Mouse (Mus musculus) embryonic facial prominence, embryonic 15.5 days (tissue): Measurements from ENCODE around the gene Atp5d. TPM values are rescaled to one million over a fixed set of nuclear protein-coding genes. Genes with fewer than 3 reads are reported as not detected.

Experiments
- ATAC-seq: fragments of 200-750 bp; cut with Nextera tagmentation; 2 replicates; pipeline ENCODE4 v1.8.0; 2017; ENCODE audit warnings: low read depth, moderate TSS enrichment; ENCODE audit not compliant: insufficient number of reproducible peaks, low FRiP score, low TSS enrichment
- H3K27ac ChIP-seq: fragments of 300-500 bp; sonication (generic); replicated peaks from 2 replicates; pipeline ENCODE4 v1.5.1; 2015; ENCODE audit warnings: mild to moderate bottlenecking, inconsistent platforms
- H3K27me3 ChIP-seq: fragments of 300-500 bp; sonication (generic); 2 replicates; pipeline ENCODE4 v1.6.1; 2015; ENCODE audit warnings: inconsistent platforms
- H3K36me3 ChIP-seq: fragments of 300-500 bp; sonication (generic); 2 replicates; pipeline ENCODE4 v1.6.1; 2015; ENCODE audit warnings: mild to moderate bottlenecking, inconsistent platforms
- H3K4me1 ChIP-seq: fragments of 300-500 bp; sonication (generic); 2 replicates; pipeline ENCODE4 v1.6.1; 2015; ENCODE audit warnings: inconsistent platforms
- H3K4me2 ChIP-seq: fragments of 300-500 bp; sonication (generic); replicated peaks from 2 replicates; pipeline ENCODE4 v1.6.1; 2015; ENCODE audit warnings: mild to moderate bottlenecking, inconsistent platforms
- H3K4me3 ChIP-seq: fragments of 300-500 bp; sonication (generic); replicated peaks from 2 replicates; pipeline ENCODE4 v1.5.1; 2015; ENCODE audit warnings: mild to moderate bottlenecking, inconsistent platforms
- H3K9ac ChIP-seq: fragments of 300-500 bp; sonication (generic); 2 replicates; pipeline ENCODE4 v1.6.1; 2015; ENCODE audit warnings: inconsistent platforms
- H3K9me3 ChIP-seq: fragments of 300-500 bp; sonication (generic); replicated peaks from 2 replicates; pipeline ENCODE4 v1.6.1; 2016; ENCODE audit warnings: inconsistent platforms
- WGBS: fragments of 180-500 bp; shearing (Covaris S2); methylation state at CpG from one replicate; pipeline ENCODE4 v1.1.7; 2015; 5-methylcytosine and 5-hydroxymethylcytosine counted together
- polyA plus RNA-seq: library from polyadenylated mRNA; unstranded; fragments of >200 nt; fragmentation: Nextera tagmentation; extraction: Ambion mirVana; gene quantifications from 2 replicates; pipeline ENCODE4 v1.2.1, GENCODE M21; 2015

Gene Atp5d
- polyA plus RNA-seq, 1 experiment from 2014 or later = 516 TPM

DNA sequence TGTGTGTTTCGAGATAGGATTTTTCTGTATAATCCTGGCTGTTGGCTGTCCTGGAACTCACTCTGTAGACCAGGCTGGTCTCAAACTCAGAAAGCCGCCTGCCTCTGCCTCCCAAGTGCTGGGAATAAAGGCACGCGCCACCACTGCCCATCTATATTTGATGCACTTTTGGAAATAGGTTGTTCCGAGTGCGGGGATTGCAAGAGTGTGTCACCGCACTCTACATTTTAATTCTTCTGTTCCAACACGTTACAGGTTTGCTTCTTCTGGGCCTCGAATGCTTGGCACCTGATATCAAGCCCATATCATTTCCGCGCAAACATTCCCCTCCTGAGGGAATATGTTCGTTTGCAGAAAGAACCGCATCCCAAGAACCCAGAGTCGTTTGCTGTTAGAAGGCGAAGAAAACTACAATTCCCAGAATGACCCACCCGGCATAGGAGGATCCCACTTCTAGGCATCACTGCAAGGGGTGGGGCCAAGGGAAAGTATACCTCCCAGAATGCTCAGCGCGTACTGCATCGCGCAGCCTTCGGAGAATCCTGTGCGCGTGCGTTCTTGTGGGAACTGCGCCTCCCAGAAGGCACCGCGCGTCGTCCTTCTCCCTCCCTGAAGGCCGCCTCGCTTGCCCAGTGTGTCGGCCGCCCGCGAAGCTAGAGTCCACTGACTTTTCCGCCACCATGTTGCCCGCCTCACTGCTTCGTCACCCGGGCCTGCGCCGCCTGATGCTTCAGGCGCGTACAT lies 3.5 kb downstream of the Atp5d start:
- H3K4me2 ChIP-seq = peak overlapping the region; percentile 74
- peaks cover 80% of the 10 kb centered on the region for H3K4me1 ChIP-seq
- H3K27ac ChIP-seq = peak overlapping the region; percentile 90
- no peaks in the 10 kb centered on the region for H3K9me3 ChIP-seq
- peak; percentile 86 for ATAC-seq
- H3K36me3 ChIP-seq = peaks cover 23% of the 10 kb centered on the region
- peak overlapping the region; percentile 83 for H3K9ac ChIP-seq
- under 1% methylated on average over 43 of the region's 43 CpGs for WGBS
- peak overlapping the region; percentile 79 for H3K4me3 ChIP-seq
- H3K27me3 ChIP-seq = peaks cover 8% of the 10 kb centered on the region

DNA sequence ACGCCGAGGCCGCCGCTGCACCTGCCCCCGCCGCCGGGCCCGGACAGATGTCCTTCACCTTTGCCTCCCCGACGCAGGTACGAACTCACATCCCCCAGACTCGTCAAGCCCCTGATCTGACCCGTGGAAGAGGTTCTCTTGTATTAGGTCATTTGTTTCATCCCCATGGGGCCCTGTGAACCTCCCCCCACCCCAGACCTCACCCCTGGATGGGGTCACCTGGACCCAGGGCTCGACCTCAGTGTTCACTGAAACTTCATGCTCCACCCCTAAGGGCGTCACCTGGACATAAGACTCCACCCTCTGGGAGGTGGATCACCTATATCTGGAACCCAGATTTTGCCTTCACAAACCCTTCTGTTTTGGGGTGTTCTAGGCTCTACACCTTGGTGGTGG lies 4.1 kb downstream of the Atp5d start:
- peak overlapping the region; percentile 83 for H3K9ac ChIP-seq
- peak overlapping the region; percentile 79 for H3K4me3 ChIP-seq
- under 1% methylated on average over 15 of the region's 15 CpGs for WGBS
- H3K27me3 ChIP-seq = peaks cover 5% of the 10 kb centered on the region; the same call in 1 of the 2 replicates
- peak overlapping the region; percentile 90 for H3K27ac ChIP-seq
- no peaks in the 10 kb centered on the region for H3K9me3 ChIP-seq
- ATAC-seq = no peak
- peaks cover 80% of the 10 kb centered on the region for H3K4me1 ChIP-seq
- H3K36me3 ChIP-seq = peaks cover 23% of the 10 kb centered on the region
- peak overlapping the region; percentile 74 for H3K4me2 ChIP-seq

DNA sequence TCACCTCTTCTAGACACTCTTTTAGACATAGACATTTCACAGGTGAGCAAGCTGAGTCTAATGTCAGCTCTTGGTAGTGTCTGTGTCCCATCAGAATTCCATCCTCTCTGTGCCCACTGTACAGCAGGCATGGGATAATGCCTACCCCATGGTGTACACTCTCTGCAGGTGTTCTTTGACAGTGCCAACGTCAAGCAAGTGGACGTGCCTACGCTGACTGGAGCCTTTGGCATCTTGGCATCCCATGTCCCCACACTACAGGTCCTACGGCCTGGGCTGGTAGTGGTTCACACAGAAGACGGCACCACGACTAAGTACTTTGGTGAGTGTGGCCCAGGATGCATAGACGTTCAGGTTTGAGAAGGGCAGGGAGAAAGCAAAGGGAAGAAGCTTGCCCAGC lies 5.2 kb downstream of the Atp5d start:
- H3K4me2 ChIP-seq = no peak overlapping the region; the same call in 1 of the 2 replicates
- no peaks in the 10 kb centered on the region; the same call in 1 of the 2 replicates for H3K27me3 ChIP-seq
- no peak overlapping the region for H3K27ac ChIP-seq
- H3K4me3 ChIP-seq = no peak overlapping the region
- 91% methylated on average over 7 of the region's 7 CpGs for WGBS
- H3K9me3 ChIP-seq = no peaks in the 10 kb centered on the region
- peaks cover 74% of the 10 kb centered on the region for H3K4me1 ChIP-seq
- no peak for ATAC-seq
- peaks cover 23% of the 10 kb centered on the region for H3K36me3 ChIP-seq
- no peak overlapping the region for H3K9ac ChIP-seq

GRCm38 (mm10) chr10:80144159-80144558 lies 5.7 kb downstream of the Atp5d start:
- no peak overlapping the region for H3K9ac ChIP-seq
- peaks cover 23% of the 10 kb centered on the region for H3K36me3 ChIP-seq
- H3K4me1 ChIP-seq = peaks cover 71% of the 10 kb centered on the region
- H3K4me3 ChIP-seq = no peak overlapping the region
- H3K27ac ChIP-seq = no peak overlapping the region
- H3K9me3 ChIP-seq = no peaks in the 10 kb centered on the region
- 89% methylated on average over 12 of the region's 12 CpGs for WGBS
- H3K4me2 ChIP-seq = no peak overlapping the region
- no peak for ATAC-seq
- H3K27me3 ChIP-seq = no peaks in the 10 kb centered on the region

DNA sequence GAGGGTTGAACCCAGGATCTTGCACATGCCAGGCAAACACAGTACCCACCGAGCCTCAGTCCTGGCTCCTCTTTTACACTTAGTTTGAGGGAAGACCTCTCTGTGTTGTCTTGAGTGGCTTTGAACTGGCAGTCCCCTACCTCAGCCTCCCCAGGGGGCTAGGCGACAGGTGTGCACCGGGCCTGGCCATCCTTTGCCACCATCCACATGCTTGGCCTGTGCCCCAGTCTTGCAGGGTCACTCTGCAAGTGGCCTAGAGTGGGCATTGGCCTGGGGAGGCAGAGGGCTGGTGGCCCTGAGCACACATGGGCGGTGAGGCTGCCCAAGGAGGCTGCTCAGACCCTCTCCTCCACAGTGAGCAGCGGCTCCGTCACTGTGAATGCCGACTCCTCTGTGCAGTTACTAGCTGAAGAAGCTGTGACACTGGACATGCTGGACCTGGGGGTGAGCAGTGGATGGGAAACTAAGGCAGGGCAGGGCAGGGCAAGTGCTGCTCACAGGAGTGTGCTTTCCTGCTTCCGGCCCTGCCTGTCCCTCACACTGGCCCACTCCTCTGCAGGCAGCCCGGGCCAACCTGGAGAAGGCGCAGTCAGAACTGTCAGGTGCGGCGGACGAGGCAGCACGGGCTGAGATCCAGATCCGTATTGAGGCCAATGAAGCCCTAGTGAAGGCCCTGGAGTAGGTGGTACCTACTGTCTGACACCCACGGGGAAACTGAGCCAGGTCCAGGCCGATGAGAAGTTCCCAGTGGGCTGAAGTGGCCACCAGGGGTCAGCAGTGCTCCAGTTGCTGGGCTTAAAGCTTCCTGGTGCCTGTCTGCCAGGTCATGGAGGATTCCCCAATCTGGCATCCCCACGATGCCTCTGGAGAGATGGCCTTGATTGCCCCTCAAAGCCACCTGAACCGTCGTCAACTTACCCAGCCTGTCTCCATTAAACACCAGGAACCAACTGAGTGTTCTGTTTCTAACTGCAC lies 6.7 kb downstream of the Atp5d start:
- Histone ChIP-seq H3K9ac (no peak overlapping the region), H3K9me3 (no peaks in the 10 kb centered on the region), H3K36me3 (peaks cover 23% of the 10 kb centered on the region), H3K4me1 (peaks cover 65% of the 10 kb centered on the region), H3K4me3 (no peak overlapping the region), H3K27me3 (no peaks in the 10 kb centered on the region), H3K4me2 (no peak overlapping the region), H3K27ac (peak overlapping the region; percentile 100)
- WGBS = 67% methylated on average over 20 of the region's 20 CpGs
- no peak for ATAC-seq

GRCm38 (mm10) chr10:80145896-80146295 lies 7.5 kb downstream of the Atp5d start:
- WGBS = 57% methylated on average over 6 of the region's 6 CpGs
- Histone ChIP-seq H3K27me3 (no peaks in the 10 kb centered on the region), H3K9ac (no peak overlapping the region), H3K4me1 (peaks cover 61% of the 10 kb centered on the region), H3K36me3 (peaks cover 23% of the 10 kb centered on the region), H3K9me3 (no peaks in the 10 kb centered on the region), H3K4me3 (0 out of 2 replicates have a peak overlapping the region, but pooled peaks have one; percentile 2), H3K4me2 (0 out of 2 replicates have a peak overlapping the region, but pooled peaks have one; percentile 4), H3K27ac (peak overlapping the region; percentile 100)
- ATAC-seq = no peak

DNA sequence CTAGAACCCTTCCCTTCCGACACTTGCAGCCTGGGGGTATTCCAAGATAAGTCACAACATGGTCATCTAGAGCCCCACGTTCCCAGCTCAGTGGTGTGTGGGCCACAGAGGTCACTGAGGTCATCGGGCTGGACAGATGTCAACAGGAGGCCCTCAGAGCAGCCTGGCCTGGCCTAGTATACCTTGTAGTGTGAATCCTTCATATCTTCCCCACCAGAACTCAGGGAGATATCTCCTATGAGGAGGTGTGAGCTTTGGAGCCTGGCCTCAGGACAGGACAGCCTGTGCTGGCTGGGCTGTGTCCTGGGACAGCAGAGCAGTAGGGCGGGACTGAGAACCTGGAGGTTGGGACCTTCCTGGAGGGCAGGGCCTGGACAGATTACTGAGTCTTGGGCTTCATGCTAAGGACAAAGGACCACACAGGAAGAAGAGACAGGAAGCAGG lies 8.2 kb downstream of the Atp5d start:
- peaks cover 23% of the 10 kb centered on the region for H3K36me3 ChIP-seq
- peaks cover 57% of the 10 kb centered on the region for H3K4me1 ChIP-seq
- ATAC-seq = no peak
- no peaks in the 10 kb centered on the region for H3K27me3 ChIP-seq
- H3K9me3 ChIP-seq = no peaks in the 10 kb centered on the region
- H3K27ac ChIP-seq = peak overlapping the region; percentile 100
- H3K4me2 ChIP-seq = no peak overlapping the region
- peak overlapping the region; percentile 90; the same call in 1 of the 2 replicates for H3K4me3 ChIP-seq
- WGBS = 60% methylated on average over 4 of the region's 4 CpGs
- H3K9ac ChIP-seq = peak overlapping the region; percentile 12; the same call in 1 of the 2 replicates

DNA sequence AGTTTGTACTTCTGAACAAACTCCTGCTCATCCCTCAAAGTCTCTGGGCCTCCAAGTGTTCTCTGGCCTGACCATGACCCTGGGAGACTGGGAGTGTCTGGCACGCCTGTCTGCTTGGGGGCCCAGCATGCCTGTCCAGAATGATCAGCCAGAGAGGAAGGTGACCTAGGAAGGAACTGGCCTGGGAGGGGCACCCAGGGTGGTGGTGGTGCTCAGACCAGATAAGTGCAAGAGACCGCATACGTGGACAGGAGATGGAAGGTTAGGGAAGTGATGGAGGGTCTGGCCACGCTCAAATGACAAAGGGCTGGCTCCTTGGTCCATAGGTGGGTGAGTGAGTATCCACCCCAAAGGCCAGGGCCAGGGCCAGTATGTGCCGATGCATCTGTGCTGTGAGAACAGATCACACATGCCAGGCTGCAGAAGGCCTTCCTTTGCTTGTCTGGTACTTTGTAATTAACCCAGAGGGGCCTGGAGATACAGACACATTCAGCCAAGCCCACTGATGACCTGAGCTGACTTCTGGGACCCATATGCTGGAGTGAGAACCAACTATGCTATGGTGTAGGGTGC lies 8.8 kb downstream of the Atp5d start:
- Histone ChIP-seq H3K27me3 (no peaks in the 10 kb centered on the region), H3K4me1 (peaks cover 63% of the 10 kb centered on the region), H3K36me3 (peaks cover 23% of the 10 kb centered on the region), H3K9me3 (no peaks in the 10 kb centered on the region), H3K27ac (peak overlapping the region; percentile 100), H3K4me2 (peak overlapping the region; percentile 83), H3K4me3 (peak overlapping the region; percentile 90), H3K9ac (no peak overlapping the region)
- 70% methylated on average over 5 of the region's 5 CpGs for WGBS
- no peak for ATAC-seq

DNA sequence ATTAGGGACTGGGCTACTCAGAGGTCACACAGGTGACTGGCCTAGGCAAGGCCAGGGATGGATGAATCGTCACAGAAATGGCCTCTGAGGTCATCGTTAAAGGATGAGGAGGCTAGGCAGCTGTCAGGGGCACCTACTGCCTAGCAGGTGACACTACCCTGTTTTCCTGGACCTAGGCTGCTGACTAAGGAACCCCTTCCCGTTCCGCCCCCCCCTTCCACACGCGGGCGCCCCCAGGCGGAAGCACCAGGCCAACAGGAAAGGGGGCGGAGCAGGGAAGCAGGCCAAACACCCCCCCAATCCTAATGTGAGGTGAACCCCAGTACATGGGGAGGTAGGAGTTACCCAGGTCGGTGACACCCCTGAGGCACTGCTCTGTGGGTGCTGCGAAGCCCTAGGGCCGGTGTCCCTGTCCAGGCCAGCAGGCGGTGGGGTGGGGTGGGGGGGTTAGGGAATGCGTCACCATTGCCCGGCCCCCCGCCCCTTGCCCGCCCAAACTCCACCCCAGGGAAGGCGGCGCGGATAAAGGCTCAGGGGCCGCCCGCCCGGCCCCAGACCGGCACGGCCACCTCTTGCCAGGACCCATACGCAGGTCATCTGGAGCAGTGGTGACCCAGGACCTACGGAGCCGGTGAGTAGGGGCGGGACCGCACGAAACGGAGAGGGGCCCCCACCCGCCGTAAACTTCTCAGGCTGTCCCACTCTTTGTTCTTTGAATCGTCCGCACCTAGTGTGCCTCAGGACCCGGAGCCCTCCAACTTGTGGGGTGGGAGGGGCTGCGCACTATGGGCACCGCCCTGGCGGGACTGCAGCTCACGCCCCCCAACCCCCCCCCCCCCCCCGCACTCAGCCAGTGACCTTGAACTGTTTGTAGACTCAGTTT lies 9.5 kb downstream of the Atp5d start, which contains the start of gene Midn:
Gene Midn (plus strand): TSS at position 554 of the 883 bp plus-strand sequence.
- Histone ChIP-seq H3K9me3 (no peaks in the 10 kb centered on the region), H3K4me1 (peaks cover 64% of the 10 kb centered on the region), H3K27me3 (no peaks in the 10 kb centered on the region), H3K9ac (peak within 1 kb of the TSS; percentile 85), H3K27ac (peak within 1 kb of the TSS; percentile 100), H3K36me3 (peaks cover 30% of the 10 kb centered on the region), H3K4me2 (peak within 1 kb of the TSS; percentile 83), H3K4me3 (peak within 1 kb of the TSS; percentile 90)
- ATAC-seq = peak; percentile 52
- under 1% methylated on average over 39 of the region's 42 CpGs for WGBS

GRCm38 (mm10) chr10:80148610-80149290 lies 10.3 kb downstream of the Atp5d start:
- peak; percentile 45 for ATAC-seq
- Histone ChIP-seq H3K4me2 (peak overlapping the region; percentile 83), H3K27me3 (no peaks in the 10 kb centered on the region), H3K36me3 (peaks cover 33% of the 10 kb centered on the region), H3K27ac (peak overlapping the region; percentile 100), H3K9me3 (no peaks in the 10 kb centered on the region), H3K4me1 (peaks cover 64% of the 10 kb centered on the region), H3K4me3 (peak overlapping the region; percentile 90), H3K9ac (peak overlapping the region; percentile 85)
- WGBS = under 1% methylated on average over 55 of the region's 57 CpGs
